Mouse (Mus musculus): ENCODE measurements at regions not wholly inside any gene's neighbourhood (a gene's known extent, or its start where the extent isn't known, plus 50 kb on each side); places are given as distances from the start of the nearest gene placed in this dataset.

DNA sequence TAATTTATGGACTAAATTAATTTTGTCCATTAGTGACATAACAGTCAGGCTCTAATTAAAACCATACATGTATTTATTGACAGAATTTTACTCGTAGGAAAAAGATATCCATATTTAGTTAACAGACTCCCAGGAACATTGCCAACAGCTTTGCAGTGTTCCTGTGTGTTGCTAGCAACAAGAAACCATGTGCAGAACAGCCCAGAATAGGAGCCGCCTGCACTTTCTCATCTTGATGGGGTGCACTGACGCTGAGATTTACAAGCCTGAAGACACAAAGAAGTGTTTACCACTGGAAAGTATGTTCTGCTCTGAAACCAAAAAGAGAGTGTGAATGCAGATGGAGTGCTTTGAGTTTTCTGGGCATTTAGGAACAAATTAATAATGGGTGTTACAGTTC is 118.5 kb upstream of the Rgs1 start:
- TF ChIP-seq POLR2A (IDR thresholded peaks at IDR 0.05; ENCODE audit: control insufficient read depth, low read depth, low read length) (no peak), CTCF (IDR thresholded peaks at IDR 0.05; ENCODE audit: control insufficient read depth, insufficient read depth, insufficient replicate concordance, low read depth, low read length) (no peak)
